Mouse (Mus musculus): ENCODE results near the gene Ttc41. TPM values are rescaled to one million over a fixed set of nuclear protein-coding genes. Genes with fewer than 3 reads are reported as not detected.

Gene Ttc41
- polyA plus RNA-seq, 2 experiments: 0.98 to 2.5 TPM

DNA sequence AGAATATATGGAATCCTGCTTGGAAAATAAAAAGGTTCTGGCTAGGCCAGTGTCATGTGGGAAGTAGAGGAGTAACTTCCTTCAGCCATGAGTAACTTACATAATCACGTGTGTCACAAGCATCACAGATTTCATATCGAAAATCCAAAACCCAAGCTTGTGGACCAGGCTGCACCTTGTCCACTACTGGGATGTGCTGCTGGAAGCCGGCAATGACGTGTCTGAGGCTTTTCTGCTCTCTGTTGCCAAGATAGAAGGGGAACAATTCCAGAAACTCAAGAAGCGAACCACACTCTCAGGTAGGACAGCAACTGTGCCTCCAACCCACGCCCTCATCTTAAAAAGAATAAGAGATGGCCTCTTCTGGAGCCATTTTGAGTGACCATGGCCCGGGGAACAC lies 38.7 kb downstream of the Ttc41 start:
- H3K4me2 ChIP-seq (replicated peaks; ENCODE audit: low read depth, low read length, severe bottlenecking): no peak overlapping the region
- no peak for TF ChIP-seq POLR2A (IDR thresholded peaks at IDR 0.05; ENCODE audit: borderline replicate concordance, extremely low read depth, insufficient read depth, insufficient read length)
- H3K36me3 ChIP-seq (ENCODE audit: control insufficient read depth, insufficient read depth, low read length): no peaks in the 10 kb centered on the region
- ATAC-seq (ENCODE audit: low FRiP score, low read depth) (no peak), DNase-seq (ENCODE audit: low spot score) (no peak)
- no peak overlapping the region for H3K4me3 ChIP-seq (replicated peaks; ENCODE audit: low read length)
- no peaks in the 10 kb centered on the region for H3K9me3 ChIP-seq (ENCODE audit: control insufficient read depth, low read length)
- no peak overlapping the region for H3K27ac ChIP-seq (replicated peaks; ENCODE audit: low read depth, low read length)
- H3K4me1 ChIP-seq (ENCODE audit: control insufficient read depth, insufficient read depth, low read length): no peaks in the 10 kb centered on the region
- H3K9ac ChIP-seq (ENCODE audit: low read depth, low read length, severe bottlenecking): no peak overlapping the region
- WGBS: 88% methylated on average over 7 of the region's 7 CpGs
- no peaks in the 10 kb centered on the region for H3K27me3 ChIP-seq (ENCODE audit: control insufficient read depth, insufficient read depth, low read length)

GRCm38 (mm10) chr10:86755816-86756502 lies 50.3 kb downstream of the Ttc41 start:
- TF ChIP-seq POLR2A (IDR thresholded peaks at IDR 0.05; ENCODE audit: borderline replicate concordance, extremely low read depth, insufficient read depth, insufficient read length): no peak
- 84% methylated on average over 6 of the region's 6 CpGs for WGBS
- Histone ChIP-seq H3K27me3 (ENCODE audit: control insufficient read depth, insufficient read depth, low read length) (no peaks in the 10 kb centered on the region), H3K9ac (ENCODE audit: low read depth, low read length, severe bottlenecking) (no peak overlapping the region), H3K9me3 (ENCODE audit: control insufficient read depth, low read length) (no peaks in the 10 kb centered on the region), H3K4me2 (replicated peaks; ENCODE audit: low read depth, low read length, severe bottlenecking) (no peak overlapping the region), H3K4me3 (replicated peaks; ENCODE audit: low read length) (no peak overlapping the region), H3K4me1 (ENCODE audit: control insufficient read depth, insufficient read depth, low read length) (no peaks in the 10 kb centered on the region), H3K36me3 (ENCODE audit: control insufficient read depth, insufficient read depth, low read length) (no peaks in the 10 kb centered on the region), H3K27ac (replicated peaks; ENCODE audit: low read depth, low read length) (no peak overlapping the region)
- ATAC-seq (ENCODE audit: low FRiP score, low read depth) (no peak), DNase-seq (ENCODE audit: low spot score) (no peak)

GRCm38 (mm10) chr10:86757724-86758123 lies 52.1 kb downstream of the Ttc41 start:
- 98% methylated on average over 1 of the region's 1 CpGs for WGBS
- no peak overlapping the region for H3K4me2 ChIP-seq (replicated peaks; ENCODE audit: low read depth, low read length, severe bottlenecking)
- ATAC-seq (ENCODE audit: low FRiP score, low read depth) (no peak), DNase-seq (ENCODE audit: low spot score) (no peak)
- no peaks in the 10 kb centered on the region for H3K9me3 ChIP-seq (ENCODE audit: control insufficient read depth, low read length)
- H3K4me1 ChIP-seq (ENCODE audit: control insufficient read depth, insufficient read depth, low read length): 0 out of 2 replicates have a peak, but pooled peaks cover 3% of the 10 kb centered on the region
- H3K27ac ChIP-seq (replicated peaks; ENCODE audit: low read depth, low read length): no peak overlapping the region
- no peak overlapping the region for H3K9ac ChIP-seq (ENCODE audit: low read depth, low read length, severe bottlenecking)
- no peaks in the 10 kb centered on the region for H3K36me3 ChIP-seq (ENCODE audit: control insufficient read depth, insufficient read depth, low read length)
- no peak overlapping the region for H3K4me3 ChIP-seq (replicated peaks; ENCODE audit: low read length)
- no peak for TF ChIP-seq POLR2A (IDR thresholded peaks at IDR 0.05; ENCODE audit: borderline replicate concordance, extremely low read depth, insufficient read depth, insufficient read length)
- H3K27me3 ChIP-seq (ENCODE audit: control insufficient read depth, insufficient read depth, low read length): no peaks in the 10 kb centered on the region

- no peak overlapping the region for H3K4me3 ChIP-seq (replicated peaks; ENCODE audit: low read length)
- no peaks in the 10 kb centered on the region for H3K36me3 ChIP-seq (ENCODE audit: control insufficient read depth, insufficient read depth, low read length)
- ATAC-seq (ENCODE audit: low FRiP score, low read depth): no peak
- no peaks in the 10 kb centered on the region for H3K9me3 ChIP-seq (ENCODE audit: control insufficient read depth, low read length)
- H3K27ac ChIP-seq (replicated peaks; ENCODE audit: low read depth, low read length): no peak overlapping the region
- no peaks in the 10 kb centered on the region for H3K27me3 ChIP-seq (ENCODE audit: control insufficient read depth, insufficient read depth, low read length)
- 91% methylated on average over 6 of the region's 6 CpGs for WGBS
- H3K4me2 ChIP-seq (replicated peaks; ENCODE audit: low read depth, low read length, severe bottlenecking): no peak overlapping the region
- H3K9ac ChIP-seq (ENCODE audit: low read depth, low read length, severe bottlenecking): no peak overlapping the region
- 0 out of 2 replicates have a peak, but pooled peaks cover 3% of the 10 kb centered on the region for H3K4me1 ChIP-seq (ENCODE audit: control insufficient read depth, insufficient read depth, low read length)
- no peak for TF ChIP-seq POLR2A (IDR thresholded peaks at IDR 0.05; ENCODE audit: borderline replicate concordance, extremely low read depth, insufficient read depth, insufficient read length)
- DNase-seq (ENCODE audit: low spot score): no peak
Observed at GRCm38 (mm10) chr10:86758211-86758610, 52.6 kb downstream of the Ttc41 start.

DNA sequence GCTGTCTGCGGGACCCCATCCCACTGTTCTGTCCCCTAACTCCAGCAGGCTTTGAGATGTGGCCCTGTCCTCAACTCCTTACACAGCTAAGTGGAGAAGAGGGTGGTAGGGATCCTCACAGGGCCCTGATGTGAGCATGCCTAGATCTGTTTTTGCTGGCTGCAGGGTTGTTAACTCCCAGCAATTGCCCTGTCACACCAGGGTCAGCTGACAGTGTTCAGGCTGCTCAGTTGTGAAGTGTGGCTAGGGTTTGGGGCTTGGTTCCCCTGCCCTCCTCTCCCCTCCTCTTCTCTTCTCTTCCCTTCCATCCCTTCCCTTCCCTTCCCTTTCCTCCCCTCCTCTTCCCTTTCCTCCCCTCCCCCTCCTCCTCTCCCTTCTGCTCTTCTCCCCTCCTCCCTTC lies 55.6 kb downstream of the Ttc41 start:
- H3K36me3 ChIP-seq (ENCODE audit: control insufficient read depth, insufficient read depth, low read length): no peaks in the 10 kb centered on the region
- no peak overlapping the region for H3K4me3 ChIP-seq (replicated peaks; ENCODE audit: low read length)
- H3K4me2 ChIP-seq (replicated peaks; ENCODE audit: low read depth, low read length, severe bottlenecking): no peak overlapping the region
- H3K9ac ChIP-seq (ENCODE audit: low read depth, low read length, severe bottlenecking): no peak overlapping the region
- DNase-seq (ENCODE audit: low spot score): no peak
- no peaks in the 10 kb centered on the region for H3K9me3 ChIP-seq (ENCODE audit: control insufficient read depth, low read length)
- H3K4me1 ChIP-seq (ENCODE audit: control insufficient read depth, insufficient read depth, low read length): 0 out of 2 replicates have a peak, but pooled peaks cover 3% of the 10 kb centered on the region
- no peak for TF ChIP-seq POLR2A (IDR thresholded peaks at IDR 0.05; ENCODE audit: borderline replicate concordance, extremely low read depth, insufficient read depth, insufficient read length)
- no peaks in the 10 kb centered on the region for H3K27me3 ChIP-seq (ENCODE audit: control insufficient read depth, insufficient read depth, low read length)
- no peak overlapping the region for H3K27ac ChIP-seq (replicated peaks; ENCODE audit: low read depth, low read length)
- no peak for ATAC-seq (ENCODE audit: low FRiP score, low read depth)
- 67% methylated on average over 1 of the region's 1 CpGs for WGBS
